15 mouse cellular contexts compared by ENCODE assay signal in the genomic region with DNA sequence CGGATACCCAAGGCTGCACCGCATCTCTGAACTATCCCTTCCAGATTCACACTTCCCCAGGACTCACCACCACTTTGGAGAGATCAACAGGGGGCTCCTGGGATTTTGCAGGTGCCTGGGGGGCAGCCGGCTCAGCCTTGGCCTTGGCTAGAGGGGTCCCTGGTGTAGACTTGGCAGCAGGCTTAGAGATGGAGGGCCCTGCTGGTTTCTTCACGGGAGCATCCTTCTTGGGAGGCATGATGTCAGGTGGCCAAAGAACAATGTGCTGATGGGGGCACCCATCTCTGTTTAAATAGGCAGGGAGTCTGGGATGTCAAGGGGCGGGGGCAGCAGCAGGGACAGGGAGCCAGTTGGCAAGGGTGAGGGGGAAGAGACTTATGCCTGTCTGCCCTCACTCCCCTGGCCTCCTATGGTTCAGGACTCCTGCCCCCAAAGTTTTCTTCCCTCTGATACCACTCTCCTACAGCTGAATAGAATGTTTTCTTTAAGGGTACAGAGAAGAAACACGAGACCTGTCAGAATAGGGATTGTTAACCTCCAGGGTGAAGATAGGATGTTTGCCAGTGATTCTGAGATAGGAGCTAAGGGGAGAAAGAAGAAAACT. TPM values are rescaled to one million over a fixed set of nuclear protein-coding genes. Genes with fewer than 3 reads are reported as not detected.
DNase-seq lines count a peak whose midpoint lies in the region; ATAC-seq and TF ChIP-seq lines count a peak whose summit lies in the region.
"Had no signal": no experiment of that assay in that cellular context is flagged by ENCODE, and none has a peak within 500 bp of the region (broad histone marks: within the 10 kb centered on the region; RNA-seq: fewer than 3 reads in every experiment).

No protein-coding gene starts in this region.

- peak; percentile 66 for DNase-seq in cerebellum, adult 11-12 months
- no peak for DNase-seq in cerebellum, adult 18-20 months
- DNase-seq in heart, adult 2 months, result no peak
- no peak for DNase-seq in right cerebral cortex, postnatal 25 days
- DNase-seq: cerebellum, adult 8-10 months; layer of hippocampus, postnatal 36 days; liver; retina, postnatal 1 day; thymus, postnatal 14 days had no signal

- peaks cover 3% of the 10 kb centered on the region for H3K36me3 ChIP-seq in heart, embryonic 13.5 days
- H3K36me3 ChIP-seq in heart, adult 2 months (ENCODE audit: control insufficient read depth, insufficient read depth, low read length), result no peaks in the 10 kb centered on the region
- H3K36me3 ChIP-seq in midbrain, embryonic 13.5 days, result no peaks in the 10 kb centered on the region
- H3K36me3 ChIP-seq in midbrain, embryonic 15.5 days (replicated peaks), result no peaks in the 10 kb centered on the region
- H3K36me3 ChIP-seq in neural tube, embryonic 13.5 days, result no peaks in the 10 kb centered on the region

- intact Hi-C loops in heart, adult 2 months (cut with DNase I), result loop anchor here (10.0 kb wide), 1 partner anchor 402 kb away; the partner anchor contains the start of gene Baz2a

- H3K9ac ChIP-seq in heart, embryonic 13.5 days, result peak overlapping the region; percentile 33
- no peak overlapping the region for H3K9ac ChIP-seq in heart, adult 2 months (ENCODE audit: low read depth, low read length)
- H3K9ac ChIP-seq in midbrain, embryonic 13.5 days (replicated peaks), result peak overlapping the region; percentile 32; the same call in 1 of the 2 replicates
- no peak overlapping the region for H3K9ac ChIP-seq in midbrain, embryonic 15.5 days
- H3K9ac ChIP-seq in neural tube, embryonic 13.5 days, result peak overlapping the region; percentile 4; the same call in 1 of the 2 replicates

- peaks cover 49% of the 10 kb centered on the region for H3K4me1 ChIP-seq in heart, embryonic 13.5 days
- H3K4me1 ChIP-seq in heart, adult 2 months (ENCODE audit: control insufficient read depth, insufficient read depth, low read length), result peaks cover 9% of the 10 kb centered on the region
- peaks cover 41% of the 10 kb centered on the region for H3K4me1 ChIP-seq in midbrain, embryonic 13.5 days (replicated peaks)
- H3K4me1 ChIP-seq in midbrain, embryonic 15.5 days, result peaks cover 25% of the 10 kb centered on the region
- H3K4me1 ChIP-seq in neural tube, embryonic 13.5 days (replicated peaks), result peaks cover 48% of the 10 kb centered on the region

- no peaks in the 10 kb centered on the region for H3K79me2 ChIP-seq in heart, adult 2 months (replicated peaks; ENCODE audit: control insufficient read depth, insufficient read depth, low read length)

- H3K9me3 ChIP-seq in heart, embryonic 13.5 days, result no peaks in the 10 kb centered on the region
- no peaks in the 10 kb centered on the region for H3K9me3 ChIP-seq in midbrain, embryonic 13.5 days
- no peaks in the 10 kb centered on the region for H3K9me3 ChIP-seq in midbrain, embryonic 15.5 days
- no peaks in the 10 kb centered on the region for H3K9me3 ChIP-seq in neural tube, embryonic 13.5 days

- no peak for TF ChIP-seq POLR2A in heart, adult 2 months (IDR thresholded peaks at IDR 0.05; ENCODE audit: insufficient read depth, low read depth, low read length)

- H3K4me2 ChIP-seq in heart, embryonic 13.5 days, result no peak overlapping the region
- H3K4me2 ChIP-seq in midbrain, embryonic 13.5 days (replicated peaks), result no peak overlapping the region
- no peak overlapping the region for H3K4me2 ChIP-seq in midbrain, embryonic 15.5 days
- peak overlapping the region; percentile 81 for H3K4me2 ChIP-seq in neural tube, embryonic 13.5 days

- no peak overlapping the region for H3K4me3 ChIP-seq in heart, embryonic 13.5 days
- H3K4me3 ChIP-seq in heart, adult 2 months, result no peak overlapping the region
- peak overlapping the region; percentile 3; the same call in 1 of the 2 replicates for H3K4me3 ChIP-seq in midbrain, embryonic 13.5 days (replicated peaks)
- H3K4me3 ChIP-seq in midbrain, embryonic 15.5 days, result no peak overlapping the region
- H3K4me3 ChIP-seq in neural tube, embryonic 13.5 days, result 0 out of 2 replicates have a peak overlapping the region, but pooled peaks have one; percentile 2

- 37% methylated on average over 6 of the region's 6 CpGs for WGBS in heart, embryonic 13.5 days
- 51% methylated on average over 6 of the region's 6 CpGs for WGBS in heart, adult 2 months
- 40% methylated on average over 6 of the region's 6 CpGs for WGBS in midbrain, embryonic 13.5 days
- WGBS in midbrain, embryonic 15.5 days, result 38% methylated on average over 6 of the region's 6 CpGs
- WGBS in neural tube, embryonic 13.5 days, result 46% methylated on average over 6 of the region's 6 CpGs

- no peak for TF ChIP-seq CTCF in heart, adult 2 months (IDR thresholded peaks at IDR 0.05)

- no peak for ATAC-seq in heart, embryonic 13.5 days (ENCODE audit: extremely low read depth, insufficient number of reproducible peaks, low FRiP score, low TSS enrichment)
- no peak for ATAC-seq in midbrain, embryonic 13.5 days
- no peak for ATAC-seq in midbrain, embryonic 15.5 days (replicated peaks)
- no peak for ATAC-seq in neural tube, embryonic 13.5 days (ENCODE audit: low read depth)
- ATAC-seq: lung, postnatal 0 days had no signal

- no peaks in the 10 kb centered on the region for H3K27me3 ChIP-seq in heart, embryonic 13.5 days (replicated peaks)
- H3K27me3 ChIP-seq in heart, adult 2 months (ENCODE audit: control insufficient read depth, insufficient read depth, low read length), result no peaks in the 10 kb centered on the region
- H3K27me3 ChIP-seq in midbrain, embryonic 13.5 days, result peaks cover 10% of the 10 kb centered on the region; the same call in 1 of the 2 replicates
- H3K27me3 ChIP-seq in midbrain, embryonic 15.5 days (replicated peaks), result no peaks in the 10 kb centered on the region
- H3K27me3 ChIP-seq in neural tube, embryonic 13.5 days, result no peaks in the 10 kb centered on the region

- no peak overlapping the region for H3K27ac ChIP-seq in heart, embryonic 13.5 days (replicated peaks)
- no peak overlapping the region for H3K27ac ChIP-seq in heart, adult 2 months
- no peak overlapping the region for H3K27ac ChIP-seq in midbrain, embryonic 13.5 days
- H3K27ac ChIP-seq in midbrain, embryonic 15.5 days, result no peak overlapping the region
- H3K27ac ChIP-seq in neural tube, embryonic 13.5 days (replicated peaks), result no peak overlapping the region
- H3K27ac ChIP-seq: kidney, postnatal 0 days had no signal

- TF ChIP-seq EP300 in heart, adult 2 months (IDR thresholded peaks at IDR 0.05; ENCODE audit: insufficient read depth, low read depth, low read length), result no peak

RNA-seq across cellular contexts. Expression of gene Myl6b, which starts 1.2 kb away (rescaled TPM):
- 3.2 and 4.5 TPM in 2 replicates for polyA plus RNA-seq in heart, embryonic 13.5 days (2015; fragmentation: Nextera tagmentation; extraction: Ambion mirVana)
- 1 to 10 TPM; 3.5 to 3.8 TPM for total RNA-seq in heart, adult 2 months (2021)
- polyA plus RNA-seq in heart, adult 2 months (2012; rRNA removed), result 2.9 and 4.1 TPM in 2 replicates
- polyA plus RNA-seq in midbrain, embryonic 13.5 days (2015; fragmentation: Nextera tagmentation; extraction: Ambion mirVana), result 3.4 and 4.3 TPM in 2 replicates
- 5.4 and 5.7 TPM in 2 replicates for polyA plus RNA-seq in midbrain, embryonic 15.5 days (2015; fragmentation: Nextera tagmentation; extraction: Ambion mirVana)
- polyA plus RNA-seq in neural tube, embryonic 13.5 days (2015; fragmentation: Nextera tagmentation; extraction: Ambion mirVana), result 4.1 and 5.0 TPM in 2 replicates

RNA-seq across cellular contexts. Expression of gene Myl6, which starts 3.3 kb away (rescaled TPM):
- 1,202 and 1,344 TPM in 2 replicates for polyA plus RNA-seq in heart, embryonic 13.5 days (2015; fragmentation: Nextera tagmentation; extraction: Ambion mirVana)
- total RNA-seq in heart, adult 2 months (2021), result 100 to 1,000 TPM; 242 to 302 TPM
- polyA plus RNA-seq in heart, adult 2 months (2012; rRNA removed), result 379 and 468 TPM in 2 replicates
- polyA plus RNA-seq in midbrain, embryonic 13.5 days (2015; fragmentation: Nextera tagmentation; extraction: Ambion mirVana), result 836 and 885 TPM in 2 replicates
- 892 and 955 TPM in 2 replicates for polyA plus RNA-seq in midbrain, embryonic 15.5 days (2015; fragmentation: Nextera tagmentation; extraction: Ambion mirVana)
- polyA plus RNA-seq in neural tube, embryonic 13.5 days (2015; fragmentation: Nextera tagmentation; extraction: Ambion mirVana), result 1,017 and 1,105 TPM in 2 replicates

RNA-seq across cellular contexts. Expression of gene Esyt1, which starts 28.4 kb away (rescaled TPM):
- polyA plus RNA-seq in heart, embryonic 13.5 days (2015; fragmentation: Nextera tagmentation; extraction: Ambion mirVana), result 17.2 and 17.3 TPM in 2 replicates
- 10 to 100 TPM; 16.4 to 17.9 TPM for total RNA-seq in heart, adult 2 months (2021)
- polyA plus RNA-seq in heart, adult 2 months (2012; rRNA removed), result 23.6 and 24.7 TPM in 2 replicates
- polyA plus RNA-seq in midbrain, embryonic 13.5 days (2015; fragmentation: Nextera tagmentation; extraction: Ambion mirVana), result 11.6 and 13.7 TPM in 2 replicates
- polyA plus RNA-seq in midbrain, embryonic 15.5 days (2015; fragmentation: Nextera tagmentation; extraction: Ambion mirVana), result 10.5 and 11.1 TPM in 2 replicates
- polyA plus RNA-seq in neural tube, embryonic 13.5 days (2015; fragmentation: Nextera tagmentation; extraction: Ambion mirVana), result 31.5 and 35.1 TPM in 2 replicates

RNA-seq across cellular contexts. Expression of gene Smarcc2, which starts 38.2 kb away (rescaled TPM):
- 55.2 and 57.1 TPM in 2 replicates for polyA plus RNA-seq in heart, embryonic 13.5 days (2015; fragmentation: Nextera tagmentation; extraction: Ambion mirVana)
- 10 to 100 TPM; 75.5 to 77.6 TPM for total RNA-seq in heart, adult 2 months (2021)
- 49.1 and 61.1 TPM in 2 replicates for polyA plus RNA-seq in heart, adult 2 months (2012; rRNA removed)
- 200 and 212 TPM in 2 replicates for polyA plus RNA-seq in midbrain, embryonic 13.5 days (2015; fragmentation: Nextera tagmentation; extraction: Ambion mirVana)
- 201 and 209 TPM in 2 replicates for polyA plus RNA-seq in midbrain, embryonic 15.5 days (2015; fragmentation: Nextera tagmentation; extraction: Ambion mirVana)
- polyA plus RNA-seq in neural tube, embryonic 13.5 days (2015; fragmentation: Nextera tagmentation; extraction: Ambion mirVana), result 176 and 184 TPM in 2 replicates

RNA-seq across cellular contexts. Expression of gene Zc3h10, which starts 50.3 kb away (rescaled TPM):
- polyA plus RNA-seq in heart, embryonic 13.5 days (2015; fragmentation: Nextera tagmentation; extraction: Ambion mirVana), result 7.6 and 9.4 TPM in 2 replicates
- 1 to 10 TPM; 7.5 to 7.6 TPM for total RNA-seq in heart, adult 2 months (2021)
- polyA plus RNA-seq in heart, adult 2 months (2012; rRNA removed), result 6.6 and 6.8 TPM in 2 replicates
- polyA plus RNA-seq in midbrain, embryonic 13.5 days (2015; fragmentation: Nextera tagmentation; extraction: Ambion mirVana), result 23.3 and 24.2 TPM in 2 replicates
- 20.8 and 22.7 TPM in 2 replicates for polyA plus RNA-seq in midbrain, embryonic 15.5 days (2015; fragmentation: Nextera tagmentation; extraction: Ambion mirVana)
- 19.4 and 19.9 TPM in 2 replicates for polyA plus RNA-seq in neural tube, embryonic 13.5 days (2015; fragmentation: Nextera tagmentation; extraction: Ambion mirVana)

Comparison
In these comparisons a context has a peak if more than half of its experiments do, and no peak if none do; other contexts are left out.
1. H3K4me3 ChIP-seq: peak in midbrain, embryonic 13.5 days (single experiment) and neural tube, embryonic 13.5 days (single experiment); none in heart, embryonic 13.5 days (single experiment), heart, adult 2 months (single experiment) and midbrain, embryonic 15.5 days (single experiment).
2. H3K9ac ChIP-seq: peak in heart, embryonic 13.5 days (single experiment), midbrain, embryonic 13.5 days (single experiment) and neural tube, embryonic 13.5 days (single experiment); none in heart, adult 2 months (single experiment) and midbrain, embryonic 15.5 days (single experiment).